In genomic region chr12:33153850-33154249, GRCm38 (mm10) we compare ENCODE assay signal across 26 mouse cellular contexts. TPM values are rescaled to one million over a fixed set of nuclear protein-coding genes. Genes with fewer than 3 reads are reported as not detected.
DNase-seq lines count a peak whose midpoint lies in the region; ATAC-seq and TF ChIP-seq lines count a peak whose summit lies in the region.
"Had no signal": no experiment of that assay in that cellular context is flagged by ENCODE, and none has a peak within 500 bp of the region (broad histone marks: within the 10 kb centered on the region; RNA-seq: fewer than 3 reads in every experiment).

No protein-coding gene starts in this region.

- no peak for DNase-seq in CH12.LX (ENCODE audit: extremely low read depth)
- DNase-seq in liver, postnatal 0 days, result no peak
- DNase-seq in frontal cortex, adult 2 months (ENCODE audit: extremely low spot score in 1 of 2, low spot score in 1 of 2), result no peak
- DNase-seq: adrenal gland, postnatal 36 days; cerebellum, adult 2 months; cerebellum, postnatal 14 days; heart, postnatal 10 days; kidney, adult 8-10 months; kidney, postnatal 10 days; lung, adult 18-20 months; lung, postnatal 4 days; midbrain, embryonic 14.5 days; right cerebral cortex, postnatal 25 days; thymus, adult 18-20 months; thymus, postnatal 25 days had no signal

- peaks cover 85% of the 10 kb centered on the region for H3K79me2 ChIP-seq in CH12.LX (replicated peaks; ENCODE audit: control insufficient read depth, extremely low read depth, insufficient read depth, poor library complexity, severe bottlenecking)

- 0 out of 2 replicates have a peak overlapping the region, but pooled peaks have one; percentile 7 for H3K9ac ChIP-seq in CH12.LX (ENCODE audit: insufficient read depth, low read depth)
- H3K9ac ChIP-seq in liver, embryonic 12.5 days, result 0 out of 2 replicates have a peak overlapping the region, but pooled peaks have one; percentile 8
- no peak overlapping the region for H3K9ac ChIP-seq in liver, postnatal 0 days (replicated peaks)
- H3K9ac ChIP-seq in midbrain, embryonic 15.5 days, result no peak overlapping the region
- no peak overlapping the region for H3K9ac ChIP-seq in intestine, embryonic 16.5 days (ENCODE audit: low read depth, low read length)
- H3K9ac ChIP-seq: forebrain, embryonic 15.5 days; heart, embryonic 13.5 days; limb, embryonic 12.5 days; neural tube, embryonic 15.5 days had no signal

- TF ChIP-seq EP300 in CH12.LX (IDR thresholded peaks at IDR 0.05; ENCODE audit: low read length), result no peak
- TF ChIP-seq EP300 in liver, postnatal 0 days (IDR thresholded peaks at IDR 0.05; ENCODE audit: low read depth), result peak; percentile 69; the same call in 1 of the 2 replicates

- dilution Hi-C loops in CH12.LX (cut with MboI; ENCODE audit: extremely low pct_ligation_motif_present, extremely low pct_unique_long_range_greater_than_20kb, low sequenced_read_pairs), result no loop called here

- WGBS in liver, embryonic 12.5 days (ENCODE audit: insufficient replicate concordance), result 45% methylated on average over 3 of the region's 3 CpGs
- WGBS in liver, postnatal 0 days (ENCODE audit: insufficient replicate concordance), result 62% methylated on average over 3 of the region's 3 CpGs
- 92% methylated on average over 3 of the region's 3 CpGs for WGBS in midbrain, embryonic 15.5 days
- 83% methylated on average over 3 of the region's 3 CpGs for WGBS in intestine, embryonic 16.5 days

- H3K36me3 ChIP-seq in CH12.LX (replicated peaks in 1 of 2; ENCODE audit: control insufficient read depth in 1 of 2, insufficient read depth in 1 of 2, low read length in 1 of 2), result peaks cover 5 to 46% of the 10 kb centered on the region in 2 experiments
- peaks cover 19% of the 10 kb centered on the region for H3K36me3 ChIP-seq in liver, embryonic 12.5 days
- peaks cover 5% of the 10 kb centered on the region; the same call in 1 of the 2 replicates for H3K36me3 ChIP-seq in liver, postnatal 0 days (replicated peaks; ENCODE audit: insufficient read depth, low read length)
- H3K36me3 ChIP-seq in midbrain, embryonic 15.5 days (replicated peaks), result no peaks in the 10 kb centered on the region
- H3K36me3 ChIP-seq in intestine, embryonic 16.5 days (ENCODE audit: control insufficient read depth, insufficient read depth, low read length), result no peaks in the 10 kb centered on the region

- no peak for TF ChIP-seq RAD21 in CH12.LX (IDR thresholded peaks at IDR 0.05; ENCODE audit: low read depth, low read length)

- peak overlapping the region; percentile 99 for H3K27ac ChIP-seq in CH12.LX (ENCODE audit: insufficient read depth, low read depth)
- H3K27ac ChIP-seq in liver, embryonic 12.5 days, result peak overlapping the region; percentile 78
- no peak overlapping the region for H3K27ac ChIP-seq in liver, postnatal 0 days (ENCODE audit: low read depth)
- no peak overlapping the region for H3K27ac ChIP-seq in midbrain, embryonic 15.5 days
- no peak overlapping the region for H3K27ac ChIP-seq in intestine, embryonic 16.5 days (ENCODE audit: low read length)
- H3K27ac ChIP-seq: forebrain, embryonic 10.5 days; forebrain, embryonic 15.5 days; heart, embryonic 13.5 days; limb, embryonic 12.5 days; neural tube, embryonic 15.5 days had no signal

- H3K9me3 ChIP-seq in CH12.LX (replicated peaks; ENCODE audit: low read length), result no peaks in the 10 kb centered on the region
- no peaks in the 10 kb centered on the region for H3K9me3 ChIP-seq in liver, embryonic 12.5 days (replicated peaks)
- H3K9me3 ChIP-seq in liver, postnatal 0 days (ENCODE audit: low read length), result no peaks in the 10 kb centered on the region
- no peaks in the 10 kb centered on the region for H3K9me3 ChIP-seq in midbrain, embryonic 15.5 days
- H3K9me3 ChIP-seq in intestine, embryonic 16.5 days (ENCODE audit: control insufficient read depth, low read length), result no peaks in the 10 kb centered on the region
- H3K9me3 ChIP-seq: forebrain, embryonic 10.5 days; forebrain, embryonic 15.5 days; heart, embryonic 13.5 days; limb, embryonic 12.5 days; neural tube, embryonic 15.5 days had no signal

- in situ Hi-C loops in CH12.LX (cut with MboI; ENCODE audit: low pct_ligation_motif_present, low pct_unique_long_range_greater_than_20kb, low sequenced_read_pairs), result no loop called here

- no peaks in the 10 kb centered on the region for H3K27me3 ChIP-seq in CH12.LX (replicated peaks)
- H3K27me3 ChIP-seq in liver, embryonic 12.5 days (replicated peaks), result no peaks in the 10 kb centered on the region
- no peaks in the 10 kb centered on the region for H3K27me3 ChIP-seq in liver, postnatal 0 days (ENCODE audit: insufficient read depth, low read length)
- H3K27me3 ChIP-seq in midbrain, embryonic 15.5 days (replicated peaks), result no peaks in the 10 kb centered on the region
- no peaks in the 10 kb centered on the region for H3K27me3 ChIP-seq in intestine, embryonic 16.5 days (replicated peaks; ENCODE audit: control insufficient read depth, insufficient read depth, low read length)
- H3K27me3 ChIP-seq: forebrain, embryonic 15.5 days; heart, embryonic 13.5 days; limb, embryonic 12.5 days; neural tube, embryonic 15.5 days had no signal

- no peak overlapping the region for H3K4me2 ChIP-seq in CH12.LX (ENCODE audit: insufficient read depth, low read depth, poor library complexity, severe bottlenecking)
- H3K4me2 ChIP-seq in liver, embryonic 12.5 days, result peak overlapping the region; percentile 52
- H3K4me2 ChIP-seq in liver, postnatal 0 days (ENCODE audit: low read depth, low read length), result no peak overlapping the region
- no peak overlapping the region for H3K4me2 ChIP-seq in midbrain, embryonic 15.5 days
- no peak overlapping the region for H3K4me2 ChIP-seq in intestine, embryonic 16.5 days (ENCODE audit: low read depth, low read length)
- H3K4me2 ChIP-seq: forebrain, embryonic 15.5 days; heart, embryonic 13.5 days; limb, embryonic 12.5 days; neural tube, embryonic 15.5 days had no signal

- TF ChIP-seq POLR2A in CH12.LX (IDR thresholded peaks at IDR 0.05; ENCODE audit: low read depth, low read length), result no peak

- ATAC-seq in common myeloid progenitor, adult 5-6 weeks (replicated peaks; ENCODE audit: low read depth, poor library complexity, severe bottlenecking), result peak; percentile 27; the same call in 1 of the 2 replicates
- peak; percentile 85 for ATAC-seq in liver, embryonic 12.5 days
- ATAC-seq in liver, postnatal 0 days, result peak; percentile 44; the same call in 1 of the 2 replicates
- ATAC-seq in midbrain, embryonic 15.5 days (replicated peaks), result no peak
- no peak for ATAC-seq in intestine, embryonic 16.5 days
- ATAC-seq: forebrain, embryonic 15.5 days; hindbrain, embryonic 16.5 days; lung, postnatal 0 days had no signal

- peaks cover 45 to 93% of the 10 kb centered on the region in 2 experiments for H3K4me1 ChIP-seq in CH12.LX (ENCODE audit: control insufficient read depth in 1 of 2, insufficient read depth in 2 of 2)
- peaks cover 55% of the 10 kb centered on the region for H3K4me1 ChIP-seq in liver, embryonic 12.5 days
- H3K4me1 ChIP-seq in liver, postnatal 0 days (ENCODE audit: insufficient read depth), result peaks cover 19% of the 10 kb centered on the region
- peaks cover 27% of the 10 kb centered on the region for H3K4me1 ChIP-seq in midbrain, embryonic 15.5 days
- H3K4me1 ChIP-seq in intestine, embryonic 16.5 days (ENCODE audit: control insufficient read depth, insufficient read depth, low read length), result peaks cover 10% of the 10 kb centered on the region

- no peak overlapping the region for H3K4me3 ChIP-seq in CH12.LX (replicated peaks in 1 of 3; ENCODE audit: low read depth in 2 of 3, low read length in 2 of 3, poor library complexity in 1 of 3)
- H3K4me3 ChIP-seq in liver, embryonic 12.5 days, result no peak overlapping the region
- H3K4me3 ChIP-seq in liver, postnatal 0 days (ENCODE audit: low read depth, low read length), result no peak overlapping the region
- H3K4me3 ChIP-seq in midbrain, embryonic 15.5 days, result no peak overlapping the region
- no peak overlapping the region for H3K4me3 ChIP-seq in intestine, embryonic 16.5 days (ENCODE audit: low read length)
- H3K4me3 ChIP-seq: forebrain, embryonic 10.5 days; forebrain, embryonic 15.5 days; heart, embryonic 13.5 days; limb, embryonic 12.5 days; neural tube, embryonic 15.5 days had no signal

- TF ChIP-seq CTCF in CH12.LX (conservative IDR thresholded peaks at IDR 0.05 in 1 of 2, IDR thresholded peaks at IDR 0.05 in 1 of 2; ENCODE audit: low read depth in 2 of 2, low read length in 2 of 2), result no peak
- no peak for TF ChIP-seq CTCF in liver, postnatal 0 days (IDR thresholded peaks at IDR 0.05; ENCODE audit: low read depth)

TF ChIP-seq in CH12.LX, 34 proteins besides CTCF, POLR2A, EP300 and RAD21:
- no peak for TF ChIP-seq ZNF384 (IDR thresholded peaks at IDR 0.05; ENCODE audit: low read depth, low read length)

RNA-seq across cellular contexts. Expression of gene Atxn7l1, which starts 6.4 kb away (rescaled TPM):
- total RNA-seq in CH12.LX (2012; rRNA removed) (8.6 and 9.7 TPM in 2 replicates), CH12.LX (2014; rRNA removed) (8.2 and 9.0 TPM in 2 replicates)
- 51.3 and 55.7 TPM in 2 replicates for polyA plus RNA-seq in CH12.LX (2012; ENCODE audit: insufficient read length, low read depth)
- total RNA-seq in common myeloid progenitor, adult 5-6 weeks (2017), result 35.5 and 42.4 TPM in 2 replicates
- 16.9 and 17.1 TPM in 2 replicates for polyA plus RNA-seq in liver, embryonic 12.5 days (2016; fragmentation: Nextera tagmentation; extraction: Ambion mirVana)
- polyA plus RNA-seq in liver, postnatal 0 days (2015; fragmentation: Nextera tagmentation; extraction: Ambion mirVana), result 7.2 and 8.5 TPM in 2 replicates
- 20.2 and 24.4 TPM in 2 replicates for polyA plus RNA-seq in midbrain, embryonic 15.5 days (2015; fragmentation: Nextera tagmentation; extraction: Ambion mirVana)
- polyA plus RNA-seq in frontal cortex, adult 2 months (2012; rRNA removed), result 37.0 and 43.7 TPM in 2 replicates
- polyA plus RNA-seq in intestine, embryonic 16.5 days (2015; fragmentation: Nextera tagmentation; extraction: Ambion mirVana), result 12.9 and 14.5 TPM in 2 replicates

Comparison
In these comparisons a context has a peak if more than half of its experiments do, and no peak if none do; other contexts are left out.
1. H3K27ac ChIP-seq: peak in CH12.LX (single experiment) and liver, embryonic 12.5 days (single experiment); none in liver, postnatal 0 days (single experiment), midbrain, embryonic 15.5 days (single experiment) and intestine, embryonic 16.5 days (single experiment).
2. H3K9ac ChIP-seq: peak in CH12.LX (single experiment) and liver, embryonic 12.5 days (single experiment); none in liver, postnatal 0 days (single experiment), midbrain, embryonic 15.5 days (single experiment) and intestine, embryonic 16.5 days (single experiment).
3. ATAC-seq: peak in common myeloid progenitor, adult 5-6 weeks (single experiment), liver, embryonic 12.5 days (single experiment) and liver, postnatal 0 days (single experiment); none in midbrain, embryonic 15.5 days (single experiment) and intestine, embryonic 16.5 days (single experiment).